Mouse (Mus musculus) intestine, embryonic 14.5 days (tissue): Measurements from ENCODE around the gene Cyb5r3. TPM values are rescaled to one million over a fixed set of nuclear protein-coding genes. Genes with fewer than 3 reads are reported as not detected.

Source experiments
- ATAC-seq: fragments of 200-750 bp; cut with Nextera tagmentation; replicated peaks from 2 replicates; pipeline ENCODE4 v1.8.0; 2017; ENCODE audit warnings: low read depth, moderate number of reproducible peaks, moderate TSS enrichment, moderate library complexity; ENCODE audit not compliant: low FRiP score, low TSS enrichment
- DNase-seq: peaks from one replicate; pipeline ENCODE4 v3.0.0-alpha.2; 2018; ENCODE audit warnings: low spot score
- H3K27ac ChIP-seq: fragments of 300-500 bp; sonication (generic); 2 replicates; pipeline ENCODE4 v1.5.1; 2014; ENCODE audit warnings: low read depth, mild to moderate bottlenecking, control low read depth
- H3K27me3 ChIP-seq: fragments of 300-500 bp; sonication (generic); replicated peaks from 2 replicates; pipeline ENCODE4 v1.6.1; 2014; ENCODE audit warnings: low read length, control low read depth; ENCODE audit not compliant: control insufficient read depth, insufficient read depth
- H3K36me3 ChIP-seq: fragments of 300-500 bp; sonication (generic); 2 replicates; pipeline ENCODE4 v1.6.1; 2014; ENCODE audit warnings: low read length, control low read depth; ENCODE audit not compliant: control insufficient read depth, insufficient read depth
- H3K4me1 ChIP-seq: fragments of 300-500 bp; sonication (generic); replicated peaks from 2 replicates; pipeline ENCODE4 v1.6.1; 2014; ENCODE audit warnings: low read length, control low read depth, mixed read lengths; ENCODE audit not compliant: control insufficient read depth, insufficient read depth
- H3K4me2 ChIP-seq: fragments of 300-500 bp; sonication (generic); 2 replicates; pipeline ENCODE4 v1.6.1; 2014; ENCODE audit warnings: low read length
- H3K4me3 ChIP-seq: fragments of 300-500 bp; sonication (generic); 2 replicates; pipeline ENCODE4 v1.5.1; 2014; ENCODE audit warnings: low read depth, low read length, control low read depth, mixed read lengths
- H3K9ac ChIP-seq: fragments of 300-500 bp; sonication (generic); 2 replicates; pipeline ENCODE4 v1.6.1; 2014; ENCODE audit warnings: mild to moderate bottlenecking, low read length
- H3K9me3 ChIP-seq: fragments of 300-500 bp; sonication (generic); 2 replicates; pipeline ENCODE4 v1.6.1; 2016; ENCODE audit warnings: low read length, control low read depth; ENCODE audit not compliant: control insufficient read depth
- WGBS: fragments of 180-500 bp; shearing (Covaris S2); extraction: QIAGEN DNeasy Blood & Tissue Kit; methylation state at CpG from one replicate; pipeline ENCODE4 v1.1.7; 2014; 5-methylcytosine and 5-hydroxymethylcytosine counted together
- polyA plus RNA-seq: library from polyadenylated mRNA; unstranded; fragments of >200 nt; fragmentation: Nextera tagmentation; extraction: Ambion mirVana; gene quantifications from 2 replicates; pipeline ENCODE4 v1.2.1, GENCODE M21; 2014

Gene Cyb5r3
- polyA plus RNA-seq, 1 experiment from 2014 or later = 168 TPM

DNA sequence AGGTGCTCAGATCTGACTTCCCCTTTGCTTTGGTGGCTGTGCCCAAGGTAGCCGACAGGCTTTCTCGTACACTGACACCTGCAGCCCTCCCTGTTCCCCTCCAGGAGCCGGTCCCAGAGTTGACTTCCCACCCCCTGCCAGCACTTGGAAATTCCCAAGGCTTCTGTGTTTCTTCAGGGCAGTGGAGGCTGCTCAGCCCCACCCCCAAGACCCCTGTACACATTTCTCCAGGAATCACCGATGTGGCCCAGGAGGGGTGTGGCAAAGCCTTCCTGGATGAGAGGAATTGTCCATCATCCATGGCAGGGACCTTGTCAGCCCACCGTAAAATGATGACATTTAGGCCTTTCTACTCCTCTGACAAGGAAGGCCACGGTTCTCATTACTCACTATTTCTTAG is 61.1 kb downstream of the Cyb5r3 start:
- 38% methylated on average over 6 of the region's 6 CpGs for WGBS
- no peak overlapping the region for H3K4me3 ChIP-seq
- H3K9me3 ChIP-seq = no peaks in the 10 kb centered on the region
- no peak overlapping the region for H3K4me2 ChIP-seq
- H3K4me1 ChIP-seq = peaks cover 4% of the 10 kb centered on the region; the same call in 1 of the 2 replicates
- no peak overlapping the region for H3K27ac ChIP-seq
- H3K27me3 ChIP-seq = no peaks in the 10 kb centered on the region
- DNase-seq = no peak
- peaks cover 15% of the 10 kb centered on the region for H3K36me3 ChIP-seq
- H3K9ac ChIP-seq = no peak overlapping the region
- no peak for ATAC-seq

GRCm38 (mm10) chr15:83107814-83108213 is 64.6 kb downstream of the Cyb5r3 start:
- Histone ChIP-seq H3K36me3 (no peaks in the 10 kb centered on the region), H3K27me3 (no peaks in the 10 kb centered on the region), H3K27ac (no peak overlapping the region), H3K9me3 (no peaks in the 10 kb centered on the region), H3K4me1 (no peaks in the 10 kb centered on the region), H3K4me2 (no peak overlapping the region), H3K4me3 (no peak overlapping the region), H3K9ac (no peak overlapping the region)
- no peak for ATAC-seq
- no peak for DNase-seq
- WGBS = 74% methylated on average over 6 of the region's 6 CpGs

DNA sequence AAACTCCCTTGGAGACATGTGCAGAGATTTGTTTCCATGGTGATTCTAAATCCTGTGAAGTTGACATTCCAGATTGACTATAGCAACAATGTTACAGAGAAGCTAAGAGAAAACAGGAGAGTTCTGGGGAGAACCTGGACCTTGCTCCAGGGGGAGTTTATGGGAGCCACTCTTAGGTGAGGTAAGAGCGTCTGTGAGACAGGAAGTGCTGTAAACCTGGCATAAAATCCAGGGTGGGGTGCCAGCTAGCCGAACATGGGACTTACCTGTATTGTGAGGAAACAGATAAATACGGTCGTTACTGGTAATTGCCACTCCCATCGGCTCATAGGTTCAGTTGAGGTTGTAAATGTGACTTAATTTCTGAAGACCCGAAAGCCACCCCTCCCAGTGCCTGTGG is 66.0 kb downstream of the Cyb5r3 start:
- ATAC-seq = no peak

More for the DNA sequence above, 66.0 kb downstream of the Cyb5r3 start:
- Histone ChIP-seq H3K4me2 (no peak overlapping the region), H3K9me3 (no peaks in the 10 kb centered on the region), H3K27ac (no peak overlapping the region), H3K36me3 (no peaks in the 10 kb centered on the region), H3K4me1 (no peaks in the 10 kb centered on the region), H3K27me3 (no peaks in the 10 kb centered on the region), H3K9ac (no peak overlapping the region), H3K4me3 (no peak overlapping the region)
- no peak for DNase-seq
- WGBS = 64% methylated on average over 6 of the region's 6 CpGs

Other genes with a start within 250 kb of the Cyb5r3 start
- gene Tcf20, start 184.7 kb downstream of the Cyb5r3 start, polyA plus RNA-seq = 11.7 and 12.4 TPM in 2 replicates
- 3.6 and 3.7 TPM in 2 replicates for gene Nfam1, start 139.3 kb downstream of the Cyb5r3 start, polyA plus RNA-seq
- 64.2 and 71.9 TPM in 2 replicates for gene Serhl, start 83.1 kb downstream of the Cyb5r3 start, polyA plus RNA-seq
- gene Rrp7a, start 49.8 kb downstream of the Cyb5r3 start, polyA plus RNA-seq = 60.7 and 66.4 TPM in 2 replicates
- 145 and 150 TPM in 2 replicates for gene Poldip3, start 23.2 kb downstream of the Cyb5r3 start, polyA plus RNA-seq
- 3.3 and 3.4 TPM in 2 replicates for gene A4galt, start 79.2 kb upstream of the Cyb5r3 start, polyA plus RNA-seq
- gene Arfgap3, start 177.7 kb upstream of the Cyb5r3 start, polyA plus RNA-seq = 53.5 and 54.6 TPM in 2 replicates